Mouse (Mus musculus) bone marrow macrophage, adult 2 months (primary cell): Measurements from ENCODE around the gene Lrp1.

Experiments
- CTCF ChIP-seq: IDR thresholded peaks from 2 replicates; pipeline ENCODE4 v1.5.1; 2012; ENCODE audit warnings: low read depth, mild to moderate bottlenecking, low read length, moderate library complexity
- POLR2A ChIP-seq: IDR thresholded peaks from 2 replicates; pipeline ENCODE4 v1.6.1; 2012; ENCODE audit warnings: mild to moderate bottlenecking, low read depth, low read length, borderline replicate concordance

DNA sequence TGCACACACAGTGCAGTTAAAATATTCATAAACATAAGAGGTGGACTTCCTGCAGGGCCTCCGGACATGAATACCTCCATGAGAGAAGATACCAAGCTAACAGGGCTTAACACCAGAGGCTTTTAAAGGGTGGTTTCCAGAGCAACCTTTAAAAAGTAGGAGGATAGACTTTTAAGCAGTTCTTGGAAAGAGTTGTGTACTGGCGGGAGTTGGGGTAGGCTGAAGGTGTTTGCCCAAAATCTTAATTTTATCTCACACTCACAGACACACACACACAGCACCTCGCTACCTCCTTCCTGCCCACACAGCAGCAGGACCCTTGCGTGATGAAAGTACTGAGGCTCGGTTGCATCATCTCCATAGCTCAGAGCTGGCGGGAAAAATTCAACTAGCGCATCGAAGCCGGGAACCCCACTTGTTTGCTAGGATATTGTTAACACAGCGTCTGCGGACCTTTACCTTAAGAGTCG is 99.3 kb downstream of the Lrp1 start:
- TF ChIP-seq CTCF (no peak), POLR2A (no peak)
